Mouse (Mus musculus) bone marrow, adult 2 months (tissue): ENCODE results near the gene Zbtb43.

Source experiments
- CTCF ChIP-seq: fragments of 200-500 bp; IDR thresholded peaks from 2 replicates; pipeline ENCODE4 v1.5.1; 2011; ENCODE audit warnings: low read length, control low read depth; ENCODE audit not compliant: control insufficient read depth, insufficient read depth
- POLR2A ChIP-seq: fragments of 200-500 bp; IDR thresholded peaks from 2 replicates; pipeline ENCODE4 v1.6.1; 2011; ENCODE audit warnings: low read depth, mild to moderate bottlenecking, control low read depth, low read length, borderline replicate concordance; ENCODE audit not compliant: control insufficient read depth

DNA sequence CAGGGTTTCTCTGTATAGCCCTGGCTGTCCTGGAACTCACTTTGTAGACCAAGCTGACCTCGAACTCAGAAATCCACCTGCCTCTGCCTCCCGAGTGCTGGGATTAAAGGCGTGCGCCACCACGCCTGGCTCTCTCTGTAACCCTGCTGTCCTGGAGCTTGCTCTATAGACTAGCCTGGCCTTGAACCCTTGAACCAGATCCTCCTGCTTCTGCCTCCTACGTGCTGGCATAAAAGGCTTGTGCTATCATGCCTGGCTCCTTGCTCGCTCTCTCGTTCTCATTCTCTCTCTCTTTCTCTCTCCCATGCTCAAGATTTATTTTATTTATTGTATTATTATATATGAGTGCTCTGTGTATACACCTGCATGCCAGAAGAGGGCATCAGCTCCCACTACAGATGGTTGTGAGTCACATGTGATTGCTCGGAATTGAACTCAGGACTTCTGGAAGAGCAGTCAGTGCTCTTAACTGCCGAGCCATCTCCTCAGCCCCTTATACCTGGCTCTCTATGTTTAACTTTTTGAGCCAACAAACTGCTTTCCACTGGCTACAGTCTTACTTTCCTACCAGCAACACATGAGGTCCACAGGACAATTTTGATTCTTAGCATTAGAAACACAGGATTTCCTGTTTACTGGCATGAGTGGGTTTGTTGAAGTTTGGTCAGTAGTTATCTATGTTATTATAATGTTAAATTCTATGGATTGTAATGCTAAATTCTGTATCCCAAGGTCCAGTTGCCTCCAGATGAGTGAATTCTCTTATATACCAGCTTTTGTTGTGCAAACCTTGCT is 9.8 kb upstream of the Zbtb43 start:
- TF ChIP-seq CTCF, result no peak
- TF ChIP-seq POLR2A, result no peak
